Mouse (Mus musculus) liver, adult 2 months (tissue): ENCODE measurements around the gene Olfr589. TPM values are rescaled to one million over a fixed set of nuclear protein-coding genes. Genes with fewer than 3 reads are reported as not detected.
"Not testable (repeated sequence)": the region's sequence is repeated elsewhere in the genome, so short reads cannot be mapped to it uniquely, and the experiment has no call there.

Experiments used
- DNase-seq: peaks from one replicate; pipeline ENCODE4 v3.0.0-alpha.2; 2011; ENCODE audit warnings: low read depth, low spot score; ENCODE audit errors: extremely low read depth
- H3K27ac ChIP-seq: fragments of 200-500 bp; replicated peaks from 2 replicates; pipeline ENCODE4 v1.5.1; 2012; ENCODE audit warnings: low read depth, mild to moderate bottlenecking, control low read depth, inconsistent platforms, low read length; ENCODE audit not compliant: insufficient read depth
- H3K27me3 ChIP-seq: fragments of 200-500 bp; 2 replicates; pipeline ENCODE4 v1.6.1; 2012; ENCODE audit warnings: mild to moderate bottlenecking, moderate library complexity, low read length, inconsistent platforms; ENCODE audit not compliant: control insufficient read depth, insufficient read depth
- H3K36me3 ChIP-seq: fragments of 200-500 bp; 2 replicates; pipeline ENCODE4 v1.6.1; 2012; ENCODE audit warnings: low read length, inconsistent platforms; ENCODE audit not compliant: control insufficient read depth, insufficient read depth
- H3K4me1 ChIP-seq: fragments of 200-500 bp; 2 replicates; pipeline ENCODE4 v1.6.1; 2011; ENCODE audit warnings: low read length; ENCODE audit not compliant: control insufficient read depth, insufficient read depth
- H3K4me3 ChIP-seq: fragments of 200-500 bp; 2 replicates; pipeline ENCODE4 v1.5.1; 2011; ENCODE audit warnings: low read depth, mild to moderate bottlenecking, control low read depth, low read length, moderate library complexity; ENCODE audit not compliant: insufficient read depth
- H3K79me2 ChIP-seq: fragments of 200-500 bp; 2 replicates; pipeline ENCODE4 v1.6.1; 2012; ENCODE audit warnings: inconsistent platforms, mild to moderate bottlenecking, low read length, moderate library complexity; ENCODE audit not compliant: control insufficient read depth, insufficient read depth
- H3K9ac ChIP-seq: fragments of 200-500 bp; 2 replicates; pipeline ENCODE4 v1.6.1; 2012; ENCODE audit warnings: low read depth, mild to moderate bottlenecking, control low read depth, inconsistent platforms, low read length
- CTCF ChIP-seq: fragments of 200-500 bp; IDR thresholded peaks from 2 replicates; pipeline ENCODE4 v1.5.1; 2011; ENCODE audit warnings: low read depth, low read length, control low read depth
- POLR2A ChIP-seq: fragments of 200-500 bp; IDR thresholded peaks from 2 replicates; pipeline ENCODE4 v1.6.1; 2011; ENCODE audit warnings: low read length, control low read depth; ENCODE audit not compliant: insufficient read depth; ENCODE audit errors: extremely low read depth
- WGBS: fragments of 180-500 bp; shearing (Covaris S2); methylation state at CpG from one replicate; pipeline ENCODE4 v1.1.7; 2018; 5-methylcytosine and 5-hydroxymethylcytosine counted together
- polyA plus RNA-seq: library from polyadenylated mRNA; depleted of rRNA; stranded (reverse); fragments of >200 nt; gene quantifications from 2 replicates; pipeline ENCODE4 v1.2.3, GENCODE M21; 2012; rRNA removed
- total RNA-seq: library from RNA; depleted of rRNA; stranded (reverse); fragments of >200 nt; gene quantifications from 2 replicates; pipeline ENCODE4 v1.2.3, GENCODE M21; 2014; rRNA removed

The Olfr589 gene
- total RNA-seq: not detected in 2 replicates
- polyA plus RNA-seq: not detected in 2 replicates

DNA sequence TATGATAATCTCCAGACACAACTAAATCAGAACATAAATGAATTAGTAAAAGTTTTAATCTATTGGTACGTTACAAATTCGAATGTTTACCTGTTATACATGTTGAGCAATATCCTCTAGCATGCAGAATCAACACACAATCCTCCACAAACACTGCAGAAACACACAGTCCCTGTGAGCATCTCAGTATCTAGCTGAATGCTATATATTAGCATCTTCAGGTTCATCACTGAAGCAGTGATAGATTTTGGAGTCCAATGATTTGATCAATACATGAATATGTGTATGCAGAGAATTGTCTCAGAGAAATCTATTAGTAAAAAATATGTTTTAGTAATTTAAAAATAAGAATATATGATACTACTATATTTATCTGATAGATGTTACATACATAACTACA, at the start of gene Olfr589:
Gene Olfr589, minus strand, starts transcription at position 101 of the 400 bp plus-strand sequence.
- Histone ChIP-seq H3K4me1 (no peaks in the 10 kb centered on the region), H3K79me2 (no peaks in the 10 kb centered on the region), H3K27me3 (no peaks in the 10 kb centered on the region), H3K9ac (no peak within 1 kb of the TSS), H3K27ac (no peak within 1 kb of the TSS), H3K36me3 (no peaks in the 10 kb centered on the region), H3K4me3 (no peak within 1 kb of the TSS)
- 33% methylated on average over 2 of the region's 2 CpGs for WGBS
- no peak for TF ChIP-seq POLR2A
- no peak for TF ChIP-seq CTCF
- DNase-seq: no peak

- not testable (repeated sequence) for H3K4me3 ChIP-seq, H3K27me3 ChIP-seq, H3K36me3 ChIP-seq, DNase-seq, H3K79me2 ChIP-seq, H3K4me1 ChIP-seq, H3K27ac ChIP-seq, H3K9ac ChIP-seq
- WGBS: 66% methylated on average over 1 of the region's 1 CpGs
Observed at GRCm38 (mm10) chr7:103184503-103184902, 28.3 kb upstream of the Olfr589 start, which contains the start of gene Olfr592. Gene Olfr592 (plus strand): TSS chr7:103184803.

DNA sequence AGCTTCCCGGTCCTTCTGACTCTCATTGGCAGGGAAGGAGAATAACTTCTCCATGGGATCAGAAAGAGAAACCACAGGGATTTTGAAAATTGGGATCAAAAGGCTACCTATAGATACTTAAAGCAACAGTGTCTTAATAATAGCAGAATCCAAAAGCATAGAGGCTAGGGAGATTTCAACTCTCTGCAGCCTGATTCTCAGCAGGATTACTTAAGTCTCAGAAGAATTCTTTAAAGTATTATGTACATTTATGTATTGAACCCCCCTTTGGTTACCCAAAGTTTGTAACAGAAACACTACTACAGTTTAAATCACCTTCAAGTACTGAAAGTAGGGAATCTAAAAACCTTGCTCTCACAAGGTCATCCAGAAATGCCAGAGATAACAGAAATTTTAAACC, 22.1 kb upstream of the Olfr589 start, which contains the start of gene Olfr591:
Gene Olfr591, minus strand, starts transcription at position 101 of the 400 bp plus-strand sequence.
- 74% methylated on average over 1 of the region's 1 CpGs for WGBS

DNA sequence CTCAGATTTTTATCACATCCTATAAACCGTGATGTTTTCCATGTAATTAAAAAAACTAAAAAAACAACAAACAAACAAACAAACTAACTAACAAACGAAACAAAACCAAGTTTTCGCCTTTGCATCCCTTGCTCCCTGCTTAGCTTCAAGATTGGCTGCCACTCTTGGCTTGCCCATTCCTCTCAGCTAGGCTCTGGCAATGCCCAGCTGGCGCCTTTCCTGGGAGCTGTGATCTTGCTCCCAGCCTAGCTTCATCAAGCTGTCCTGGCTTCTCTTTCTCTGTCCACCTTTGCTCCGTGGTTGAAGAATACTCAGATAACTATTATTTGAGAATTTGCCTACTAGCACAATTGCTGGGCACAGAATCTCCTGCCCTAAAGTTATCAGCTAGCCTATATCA, 13.5 kb upstream of the Olfr589 start:
- WGBS: 67% methylated on average over 5 of the region's 5 CpGs
- Histone ChIP-seq H3K36me3 (no peaks in the 10 kb centered on the region), H3K27me3 (no peaks in the 10 kb centered on the region), H3K4me1 (no peaks in the 10 kb centered on the region), H3K79me2 (no peaks in the 10 kb centered on the region), H3K9ac (no peak overlapping the region), H3K4me3 (no peak overlapping the region), H3K27ac (no peak overlapping the region)
- no peak for TF ChIP-seq POLR2A
- TF ChIP-seq CTCF: no peak
- no peak for DNase-seq

More for the DNA sequence above, 22.1 kb upstream of the Olfr589 start, which contains the start of gene Olfr591:
- DNase-seq: no peak
- no peak within 1 kb of the TSS for H3K9ac ChIP-seq
- no peaks in the 10 kb centered on the region for H3K4me1 ChIP-seq
- no peak within 1 kb of the TSS for H3K4me3 ChIP-seq
- no peaks in the 10 kb centered on the region for H3K36me3 ChIP-seq
- TF ChIP-seq POLR2A (no peak), CTCF (no peak)
- H3K27ac ChIP-seq: no peak within 1 kb of the TSS
- no peaks in the 10 kb centered on the region for H3K27me3 ChIP-seq
- no peaks in the 10 kb centered on the region for H3K79me2 ChIP-seq

DNA sequence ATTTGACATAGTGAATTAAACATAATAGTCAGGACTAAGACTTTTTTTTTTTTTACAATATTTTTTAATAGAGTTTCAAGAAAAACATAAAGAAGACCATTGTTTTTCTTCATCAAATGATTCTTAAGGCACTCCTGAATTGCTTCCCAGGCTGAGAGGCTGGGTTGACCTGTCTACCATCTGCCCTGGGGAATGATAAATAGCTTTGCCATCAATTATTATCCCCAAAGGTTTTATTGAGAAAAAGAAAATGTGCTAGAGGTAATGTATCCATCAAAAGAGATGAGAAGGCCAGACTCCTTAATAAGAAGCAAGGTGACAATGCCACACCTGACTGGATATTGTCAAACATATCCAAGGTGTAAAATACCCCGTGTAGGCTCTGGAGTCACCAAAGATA, 15.6 kb downstream of the Olfr589 start, which contains the start of gene Olfr588-ps1:
Gene Olfr588-ps1, plus strand, starts transcription at position 301 of the 400 bp plus-strand sequence.
- WGBS: 71% methylated on average over 1 of the region's 1 CpGs

GRCm38 (mm10) chr7:103125538-103125937, 30.6 kb downstream of the Olfr589 start, which contains the start of gene Olfr586:
Gene Olfr586 (minus strand): TSS chr7:103125638.
- Histone ChIP-seq H3K79me2 (no peaks in the 10 kb centered on the region), H3K4me3 (no peak within 1 kb of the TSS), H3K4me1 (no peaks in the 10 kb centered on the region), H3K27ac (no peak within 1 kb of the TSS), H3K9ac (no peak within 1 kb of the TSS), H3K27me3 (no peaks in the 10 kb centered on the region), H3K36me3 (no peaks in the 10 kb centered on the region)
- WGBS: 91% methylated on average over 3 of the region's 3 CpGs
- DNase-seq: no peak
- TF ChIP-seq POLR2A: no peak
- TF ChIP-seq CTCF: no peak

More for the DNA sequence above, 15.6 kb downstream of the Olfr589 start, which contains the start of gene Olfr588-ps1:
- Histone ChIP-seq H3K79me2 (no peaks in the 10 kb centered on the region), H3K27me3 (no peaks in the 10 kb centered on the region), H3K9ac (no peak within 1 kb of the TSS), H3K27ac (no peak within 1 kb of the TSS), H3K4me3 (no peak within 1 kb of the TSS), H3K4me1 (no peaks in the 10 kb centered on the region), H3K36me3 (no peaks in the 10 kb centered on the region)
- TF ChIP-seq POLR2A (no peak), CTCF (no peak)
- no peak for DNase-seq
